Mouse (Mus musculus) gastrocnemius, postnatal 36 days (tissue): ENCODE results near the gene Lrrc8b. TPM values are rescaled to one million over a fixed set of nuclear protein-coding genes. Genes with fewer than 3 reads are reported as not detected.
A peak's percentile ranks its signal among the peaks of the same experiment; 100 is the strongest.

ENCODE experiments used
- DNase-seq, 2 experiments: peaks; one replicate each; pipeline ENCODE4 v3.0.0; 2022
- intact Hi-C: fragments of 180-260 bp; cut with DNase I; formaldehyde crosslinking; loops from one replicate; pipeline ENCODE4 v1.15.1; 2025
- long read RNA-seq, 2 experiments: library from polyadenylated mRNA; stranded (forward); transcript quantifications; one replicate each; pipeline ENCODE4 v2.0.0; 2021
- total RNA-seq, 2 experiments: library from RNA; stranded (reverse); gene quantifications; 2 replicates each; pipeline ENCODE4 v1.2.3; 2021

The Lrrc8b gene
- 1 to 10 TPM; 1.6 TPM for total RNA-seq
- long read RNA-seq, experiment 1, partial matches to known transcripts: 0 of 1 reads
- long read RNA-seq, experiment 1, other reads (novel, unspliced or antisense): 1 of 1 reads
- long read RNA-seq, experiment 2: 0 reads

GRCm38 (mm10) chr5:105415198-105415791 lies at the start of gene Lrrc8b:
Gene Lrrc8b, plus strand, starts transcription at chr5:105415775.
- peak; percentile 71 to 77 for DNase-seq

GRCm38 (mm10) chr5:105381482-105381881 lies 34.1 kb upstream of the Lrrc8b start:
- intact Hi-C loops: no loop called here

More at GRCm38 (mm10) chr5:105415198-105415791, at the start of gene Lrrc8b:
- intact Hi-C loops: loop anchor here (5.0 kb wide), 1 partner anchor 77 kb away; no protein-coding TSS in a partner anchor

GRCm38 (mm10) chr5:105390346-105390745 lies 25.2 kb upstream of the Lrrc8b start:
- intact Hi-C loops: no loop called here
- DNase-seq: no peak

More at GRCm38 (mm10) chr5:105381482-105381881, 34.1 kb upstream of the Lrrc8b start:
- no peak for DNase-seq

GRCm38 (mm10) chr5:105393731-105394130 lies 21.8 kb upstream of the Lrrc8b start:
- intact Hi-C loops: no loop called here

GRCm38 (mm10) chr5:105395188-105395587 lies 20.4 kb upstream of the Lrrc8b start:
- intact Hi-C loops: no loop called here
- no peak for DNase-seq

More at GRCm38 (mm10) chr5:105393731-105394130, 21.8 kb upstream of the Lrrc8b start:
- no peak for DNase-seq

- no peak for DNase-seq
- intact Hi-C loops: no loop called here
Observed at GRCm38 (mm10) chr5:105398966-105399365, 16.6 kb upstream of the Lrrc8b start.

- DNase-seq: peak; percentile 33 to 55
- intact Hi-C loops: loop anchor here (2.0 kb wide), 1 partner anchor 467 kb away; no protein-coding TSS in a partner anchor
Observed at GRCm38 (mm10) chr5:105399631-105400423, 15.7 kb upstream of the Lrrc8b start.

GRCm38 (mm10) chr5:105400424-105401375 lies 14.9 kb upstream of the Lrrc8b start:
- DNase-seq: no peak
- intact Hi-C loops: loop anchor here (2.0 kb wide), 1 partner anchor 466 kb away; no protein-coding TSS in a partner anchor

GRCm38 (mm10) chr5:105401536-105401935 lies 14.0 kb upstream of the Lrrc8b start:
- intact Hi-C loops: loop anchor here (2.0 kb wide), 1 partner anchor 465 kb away; no protein-coding TSS in a partner anchor
- no peak for DNase-seq

- DNase-seq: peak; percentile 48 to 55
- intact Hi-C loops: loop anchor here (5.0 kb wide), 1 partner anchor 112 kb away; the partner anchor contains the start of gene Lrrc8c
Observed at GRCm38 (mm10) chr5:105404961-105405360, 10.6 kb upstream of the Lrrc8b start.

GRCm38 (mm10) chr5:105407661-105408060 lies 7.9 kb upstream of the Lrrc8b start:
- intact Hi-C loops: loop anchor here (5.0 kb wide), 1 partner anchor 110 kb away; the partner anchor contains the start of gene Lrrc8c
- DNase-seq: no peak

- intact Hi-C loops: loop anchor here (5.0 kb wide), 1 partner anchor 108 kb away; the partner anchor contains the start of gene Lrrc8c
- no peak for DNase-seq
Observed at GRCm38 (mm10) chr5:105409092-105409491, 6.5 kb upstream of the Lrrc8b start.

GRCm38 (mm10) chr5:105410521-105411293 lies 4.9 kb upstream of the Lrrc8b start:
- no peak for DNase-seq
- intact Hi-C loops: no loop called here

- intact Hi-C loops: no loop called here
- DNase-seq: no peak
Observed at GRCm38 (mm10) chr5:105411294-105411570, 4.3 kb upstream of the Lrrc8b start.

GRCm38 (mm10) chr5:105411768-105412167 lies 3.8 kb upstream of the Lrrc8b start:
- intact Hi-C loops: no loop called here
- DNase-seq: no peak

- no peak for DNase-seq
- intact Hi-C loops: no loop called here
Observed at GRCm38 (mm10) chr5:105412634-105413033, 2.9 kb upstream of the Lrrc8b start.

GRCm38 (mm10) chr5:105414341-105415120 lies 1.0 kb upstream of the Lrrc8b start:
- intact Hi-C loops: loop anchor here (5.0 kb wide), 1 partner anchor 78 kb away; no protein-coding TSS in a partner anchor

GRCm38 (mm10) chr5:105415951-105416675 lies 538 bp downstream of the Lrrc8b start:
- no peak for DNase-seq
- intact Hi-C loops: loop anchor here (5.0 kb wide), 1 partner anchor 76 kb away; no protein-coding TSS in a partner anchor

More at GRCm38 (mm10) chr5:105414341-105415120, 1.0 kb upstream of the Lrrc8b start:
- DNase-seq: no peak
